Mouse (Mus musculus) cerebellum, adult 2 months (tissue): ENCODE results near the gene Ssx2ip. TPM values are rescaled to one million over a fixed set of nuclear protein-coding genes. Genes with fewer than 3 reads are reported as not detected.

ENCODE experiments used
- DNase-seq, 2 experiments: peaks; one replicate each; pipeline ENCODE4 v3.0.0; 2021
- H3K27ac ChIP-seq: fragments of 200-500 bp; 2 replicates; pipeline ENCODE4 v1.5.1; 2012; ENCODE audit warnings: low read length, control low read depth, inconsistent platforms; ENCODE audit not compliant: insufficient read depth
- H3K27me3 ChIP-seq: fragments of 200-500 bp; 2 replicates; pipeline ENCODE4 v1.6.1; 2012; ENCODE audit warnings: inconsistent platforms, mild to moderate bottlenecking, low read length, moderate library complexity; ENCODE audit not compliant: control insufficient read depth, insufficient read depth
- H3K4me1 ChIP-seq: fragments of 200-500 bp; 2 replicates; pipeline ENCODE4 v1.6.1; 2011; ENCODE audit warnings: low read length; ENCODE audit not compliant: control insufficient read depth, insufficient read depth
- H3K4me3 ChIP-seq: fragments of 200-500 bp; replicated peaks from 2 replicates; pipeline ENCODE3; 2011; ENCODE audit warnings: mild to moderate bottlenecking, low read depth, low read length, control low read depth; ENCODE audit not compliant: insufficient read depth
- CTCF ChIP-seq: fragments of 200-500 bp; IDR thresholded peaks from 2 replicates; pipeline ENCODE4 v1.5.1; 2011; ENCODE audit warnings: low read depth, mild to moderate bottlenecking, control low read depth, low read length, moderate library complexity, borderline replicate concordance; ENCODE audit not compliant: insufficient read depth
- POLR2A ChIP-seq: fragments of 200-500 bp; IDR thresholded peaks from 2 replicates; pipeline ENCODE4 v1.6.1; 2011; ENCODE audit warnings: low read length, control low read depth, borderline replicate concordance; ENCODE audit not compliant: insufficient read depth
- WGBS: fragments of 180-500 bp; shearing (Covaris S2); methylation state at CpG from one replicate; pipeline ENCODE4 v1.1.7; 2018; 5-methylcytosine and 5-hydroxymethylcytosine counted together
- polyA plus RNA-seq: library from polyadenylated mRNA; depleted of rRNA; stranded (reverse); fragments of >200 nt; gene quantifications from 2 replicates; pipeline ENCODE4 v1.2.3, GENCODE M21; 2012

Ssx2ip gene
- polyA plus RNA-seq, 1 experiment = 33.2 TPM

DNA sequence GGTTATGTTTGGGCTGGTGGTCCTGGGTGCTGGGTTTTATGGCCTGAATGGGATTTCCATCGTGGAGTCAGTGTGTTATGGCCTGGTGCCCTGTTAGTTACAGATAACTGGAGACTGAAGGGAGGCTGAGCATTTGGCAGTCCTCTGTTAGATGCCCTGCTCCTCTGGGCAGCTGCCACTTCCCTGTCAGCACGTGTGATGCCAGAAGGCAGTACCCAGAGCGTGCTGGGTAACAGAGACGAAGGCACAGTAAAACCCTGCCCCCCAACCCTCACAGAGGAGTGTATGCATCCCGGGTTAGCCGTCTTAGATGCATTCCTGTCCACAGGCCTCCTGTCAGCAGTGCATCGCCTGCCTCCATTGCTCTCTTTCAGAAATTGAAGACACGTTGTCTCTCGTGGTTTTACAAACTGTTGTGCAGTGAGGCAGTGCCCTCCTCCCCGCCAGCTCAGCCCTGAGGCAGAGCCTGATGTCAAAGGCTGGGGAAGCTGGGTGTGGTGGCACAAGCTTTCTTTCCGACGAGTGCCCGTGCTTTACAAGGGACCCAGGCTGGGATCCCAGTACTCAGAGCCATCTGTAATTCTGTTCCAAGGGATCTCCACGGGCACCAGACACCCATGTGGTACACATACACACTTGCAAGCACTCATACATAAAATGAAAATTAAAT is 29.4 kb downstream of the Ssx2ip start:
- H3K4me3 ChIP-seq = no peak overlapping the region
- no peak for DNase-seq
- H3K27ac ChIP-seq = no peak overlapping the region
- 37% methylated on average over 14 of the region's 14 CpGs for WGBS
- H3K27me3 ChIP-seq = no peaks in the 10 kb centered on the region
- H3K4me1 ChIP-seq = no peaks in the 10 kb centered on the region
- TF ChIP-seq POLR2A = no peak
- TF ChIP-seq CTCF = no peak

GRCm38 (mm10) chr3:146434686-146435085 is 30.2 kb downstream of the Ssx2ip start:
- 89% methylated on average over 8 of the region's 8 CpGs for WGBS
- no peak for DNase-seq
- Histone ChIP-seq H3K4me3 (no peak overlapping the region), H3K27me3 (no peaks in the 10 kb centered on the region), H3K4me1 (no peaks in the 10 kb centered on the region), H3K27ac (no peak overlapping the region)
- TF ChIP-seq CTCF = no peak
- no peak for TF ChIP-seq POLR2A

DNA sequence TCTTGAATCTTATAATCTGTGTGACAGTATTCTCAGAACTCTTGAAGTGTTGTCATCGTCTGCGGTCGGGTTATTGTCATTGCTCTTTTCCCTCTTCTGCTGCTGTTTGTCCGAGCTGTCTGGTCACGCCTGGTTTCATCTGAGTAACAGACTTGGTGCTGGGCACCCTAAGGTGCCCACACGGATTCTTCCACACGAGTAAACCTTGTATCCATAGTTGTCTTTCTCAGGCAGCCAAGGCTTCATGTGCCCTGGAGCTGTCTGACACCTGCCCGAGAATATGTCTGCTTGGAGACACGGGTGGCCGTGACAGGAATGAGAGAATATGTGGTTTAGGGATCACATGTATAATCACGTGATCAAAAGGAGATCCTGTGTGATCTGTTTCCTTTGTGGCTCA is 31.1 kb downstream of the Ssx2ip start:
- H3K4me1 ChIP-seq = no peaks in the 10 kb centered on the region
- no peak for TF ChIP-seq CTCF
- TF ChIP-seq POLR2A = no peak
- H3K4me3 ChIP-seq = no peak overlapping the region
- DNase-seq = no peak
- WGBS = 43% methylated on average over 11 of the region's 11 CpGs
- H3K27me3 ChIP-seq = no peaks in the 10 kb centered on the region
- no peak overlapping the region for H3K27ac ChIP-seq

- Histone ChIP-seq H3K4me1 (no peaks in the 10 kb centered on the region), H3K4me3 (no peak overlapping the region), H3K27me3 (no peaks in the 10 kb centered on the region), H3K27ac (no peak overlapping the region)
- no peak for TF ChIP-seq POLR2A
- TF ChIP-seq CTCF = no peak
- 95% methylated on average over 8 of the region's 8 CpGs for WGBS
- no peak for DNase-seq
Observed at GRCm38 (mm10) chr3:146436114-146436513, 31.7 kb downstream of the Ssx2ip start.

DNA sequence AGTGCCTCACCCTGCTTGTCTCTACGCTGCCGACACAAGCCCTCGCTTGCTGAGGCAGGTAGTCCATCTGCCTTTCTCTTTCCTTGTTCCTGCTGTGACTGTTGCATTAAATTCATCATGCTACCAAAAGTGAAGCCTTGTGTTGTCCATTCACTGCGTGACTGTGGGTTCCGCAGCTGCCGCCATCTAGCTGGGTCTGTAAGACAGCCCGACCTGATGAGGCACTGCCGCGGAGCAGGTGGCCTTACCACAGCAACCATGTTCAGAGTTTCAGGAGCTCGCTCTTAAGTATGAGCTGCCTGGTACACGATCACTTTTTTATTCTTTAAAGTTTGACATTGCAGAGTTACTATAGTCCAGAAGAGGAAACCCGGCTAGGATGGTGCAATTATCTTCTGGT is 35.6 kb downstream of the Ssx2ip start:
- no peak for DNase-seq
- 91% methylated on average over 12 of the region's 12 CpGs for WGBS

GRCm38 (mm10) chr3:146440422-146440821 is 36.0 kb downstream of the Ssx2ip start:
- no peak overlapping the region for H3K27ac ChIP-seq
- 75% methylated on average over 7 of the region's 7 CpGs for WGBS
- no peaks in the 10 kb centered on the region for H3K4me1 ChIP-seq
- no peak overlapping the region for H3K4me3 ChIP-seq
- no peaks in the 10 kb centered on the region for H3K27me3 ChIP-seq
- DNase-seq = no peak
- TF ChIP-seq CTCF (no peak), POLR2A (no peak)

More for the DNA sequence above, 35.6 kb downstream of the Ssx2ip start:
- no peaks in the 10 kb centered on the region for H3K4me1 ChIP-seq
- H3K4me3 ChIP-seq = no peak overlapping the region
- TF ChIP-seq CTCF (no peak), POLR2A (no peak)
- no peak overlapping the region for H3K27ac ChIP-seq
- H3K27me3 ChIP-seq = no peaks in the 10 kb centered on the region

- Histone ChIP-seq H3K4me3 (no peak overlapping the region), H3K4me1 (no peaks in the 10 kb centered on the region), H3K27ac (no peak overlapping the region), H3K27me3 (no peaks in the 10 kb centered on the region)
- 94% methylated on average over 7 of the region's 7 CpGs for WGBS
- DNase-seq = no peak
- TF ChIP-seq CTCF = no peak
- no peak for TF ChIP-seq POLR2A
Observed at GRCm38 (mm10) chr3:146442484-146442883, 38.0 kb downstream of the Ssx2ip start.

DNA sequence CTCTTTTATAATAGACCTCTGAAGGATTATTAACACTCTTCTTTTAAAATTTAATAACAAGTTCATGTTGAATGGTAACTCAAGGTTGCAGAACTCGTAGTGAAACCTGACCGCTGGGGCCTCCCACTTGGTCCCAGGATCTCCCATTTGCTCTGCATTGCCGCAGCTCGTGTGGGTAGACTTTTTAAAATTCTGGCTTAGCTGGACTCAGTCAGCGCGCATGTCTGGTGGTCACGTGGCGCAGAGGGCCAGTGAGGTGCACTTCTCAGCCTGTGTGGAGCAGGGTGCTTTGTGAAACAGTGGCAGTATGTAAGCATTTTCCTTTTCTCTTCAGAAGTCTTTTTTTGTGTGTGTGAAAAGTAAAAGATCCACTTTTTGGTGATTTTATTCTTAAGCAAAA is 38.5 kb downstream of the Ssx2ip start:
- TF ChIP-seq CTCF = no peak
- no peak for TF ChIP-seq POLR2A
- H3K4me1 ChIP-seq = no peaks in the 10 kb centered on the region
- H3K27ac ChIP-seq = no peak overlapping the region
- no peaks in the 10 kb centered on the region for H3K27me3 ChIP-seq
- no peak for DNase-seq
- no peak overlapping the region for H3K4me3 ChIP-seq
- WGBS = 84% methylated on average over 8 of the region's 8 CpGs
